Mouse (Mus musculus) neural tube, embryonic 10.5 days (tissue): ENCODE data around the gene Rps21.

Source experiments
- DNase-seq: peaks from one replicate; pipeline ENCODE4 v3.0.0-alpha.2; 2017; ENCODE audit warnings: low spot score; ENCODE audit errors: extremely low spot score

Gene Rps21

DNA sequence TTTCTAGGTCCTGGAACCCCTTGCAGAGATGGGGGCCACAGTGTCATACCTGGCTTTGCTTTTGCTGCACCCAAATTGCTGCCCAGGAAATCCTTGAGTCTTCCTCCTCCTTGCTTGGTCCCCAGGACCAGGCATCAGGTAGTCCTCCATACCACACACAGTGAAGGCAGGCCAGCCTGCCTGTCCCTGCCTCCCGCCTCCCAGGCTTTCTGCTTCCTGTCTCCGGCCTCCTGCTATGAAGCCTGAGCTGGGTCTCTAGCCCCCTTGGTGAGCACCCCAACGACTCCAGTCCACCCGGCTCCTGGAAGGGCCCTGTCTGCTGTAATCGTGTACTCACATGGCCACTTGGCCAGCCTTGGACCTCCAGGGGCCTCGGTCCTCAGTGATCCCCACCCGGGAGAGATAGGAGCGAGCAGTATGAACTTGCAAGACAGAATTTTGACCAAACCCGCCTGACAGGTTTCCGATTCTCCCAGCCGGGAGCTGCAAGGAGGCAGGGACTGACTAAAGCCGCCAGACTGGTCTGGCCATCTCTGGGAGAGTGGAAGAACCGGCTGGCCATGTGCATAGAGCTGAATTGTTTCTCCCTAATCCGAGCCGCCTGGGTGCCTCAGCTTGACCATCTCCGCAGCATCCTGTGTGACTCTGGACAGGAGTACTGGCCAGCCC, 32.4 kb downstream of the Rps21 start, which contains the start of gene Rbbp8nl:
Gene Rbbp8nl (minus strand): TSS at position 440 of the 669 bp plus-strand sequence.
- DNase-seq, result no peak

DNA sequence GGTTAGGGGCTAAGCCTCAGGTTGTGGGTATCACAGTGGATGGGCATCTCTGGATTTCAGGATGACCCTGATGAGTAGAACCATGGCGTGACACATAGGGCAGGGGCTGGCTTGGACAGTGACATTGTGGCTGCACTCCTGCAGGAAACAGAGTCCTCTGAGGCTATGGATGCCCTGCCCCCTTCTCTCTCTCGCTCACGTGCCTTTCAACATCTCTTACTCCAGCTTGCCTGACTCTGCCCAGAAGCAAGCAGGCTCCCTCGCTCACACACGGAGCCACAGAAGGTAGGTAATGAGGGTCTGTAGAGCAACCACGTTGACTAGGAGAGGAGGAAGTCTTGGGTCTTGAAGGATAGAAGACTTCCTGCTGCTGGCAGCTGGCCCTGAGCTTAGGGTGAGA, 33.3 kb downstream of the Rps21 start:
- DNase-seq, result no peak

DNA sequence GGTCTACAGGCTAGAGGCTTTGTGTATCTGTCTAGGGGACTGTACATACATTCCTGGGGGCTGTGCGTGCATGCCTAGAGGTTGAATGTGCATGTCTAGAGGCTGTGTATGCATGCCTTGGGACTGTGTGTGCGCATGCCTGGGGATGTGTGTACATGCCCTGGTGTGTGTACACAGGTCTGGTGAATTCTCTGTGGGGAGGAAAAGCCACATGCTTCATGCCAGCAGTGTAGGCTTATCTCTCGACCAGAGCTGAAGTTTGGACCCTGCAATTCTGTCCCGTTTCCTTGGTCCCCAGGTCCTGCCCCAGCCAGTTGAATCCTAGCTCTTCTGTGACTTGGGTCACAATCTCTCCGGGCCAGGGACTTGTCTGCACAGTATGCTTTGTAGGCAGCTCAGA, 34.4 kb downstream of the Rps21 start:
- DNase-seq, result no peak

DNA sequence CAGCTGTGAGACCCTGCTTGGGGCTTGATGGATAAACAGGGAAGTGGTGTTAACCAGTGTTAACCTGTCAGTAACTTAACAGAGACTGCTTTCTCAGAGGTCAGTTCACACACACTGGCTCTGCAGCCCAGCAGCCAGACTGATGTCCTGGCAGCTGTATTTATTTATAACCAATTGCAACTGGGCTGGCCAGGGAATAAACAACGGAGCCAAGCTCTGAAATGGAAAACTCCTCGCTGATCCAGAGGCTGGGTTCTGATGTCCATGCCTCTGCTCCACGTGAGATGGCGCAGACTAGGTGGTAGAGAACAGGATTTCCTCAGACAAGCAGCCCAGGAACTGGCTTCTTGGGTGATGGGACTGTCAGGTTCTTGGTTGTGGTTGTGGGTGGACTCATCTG, 34.8 kb downstream of the Rps21 start:
- DNase-seq, result no peak

DNA sequence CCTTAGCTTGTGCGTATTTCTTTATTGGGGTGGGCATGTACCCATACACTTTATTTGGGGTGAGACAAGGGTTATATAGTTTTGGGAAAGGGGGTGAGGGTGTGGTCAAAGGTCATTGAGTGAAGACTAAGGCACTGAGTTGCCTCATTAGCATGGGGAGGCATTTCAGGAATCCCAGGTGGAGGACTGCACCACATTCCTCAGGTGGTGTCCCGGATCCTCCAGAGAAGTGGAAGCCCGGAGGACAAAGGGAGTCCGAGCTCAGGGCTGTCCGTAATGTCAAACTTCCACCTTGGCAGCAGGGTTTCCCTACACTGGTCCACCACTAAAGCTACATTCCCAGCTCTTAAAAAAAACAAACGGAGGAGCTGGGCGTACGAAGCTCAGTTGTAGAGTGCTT, 35.7 kb downstream of the Rps21 start:
- no peak for DNase-seq

DNA sequence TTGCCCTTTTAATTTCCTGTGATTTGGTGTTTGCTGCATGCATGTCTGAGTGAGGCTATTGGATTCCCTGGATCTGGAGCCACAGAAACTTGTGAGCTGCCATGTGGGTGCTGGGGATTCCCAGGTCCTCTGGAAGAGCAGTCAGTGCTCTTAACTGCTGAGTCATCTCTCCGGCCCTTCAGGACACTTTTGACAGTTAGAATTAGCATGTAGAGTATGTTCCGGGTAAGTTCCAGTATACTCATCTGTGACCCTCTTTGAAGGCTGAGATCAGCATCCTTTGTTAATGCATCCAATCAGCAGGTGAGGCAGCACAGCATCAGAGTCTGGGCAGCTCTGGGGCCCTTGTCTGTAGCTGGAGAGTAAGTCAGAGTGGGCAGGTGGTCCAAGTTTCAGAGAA, 43.1 kb downstream of the Rps21 start:
- DNase-seq, result no peak

DNA sequence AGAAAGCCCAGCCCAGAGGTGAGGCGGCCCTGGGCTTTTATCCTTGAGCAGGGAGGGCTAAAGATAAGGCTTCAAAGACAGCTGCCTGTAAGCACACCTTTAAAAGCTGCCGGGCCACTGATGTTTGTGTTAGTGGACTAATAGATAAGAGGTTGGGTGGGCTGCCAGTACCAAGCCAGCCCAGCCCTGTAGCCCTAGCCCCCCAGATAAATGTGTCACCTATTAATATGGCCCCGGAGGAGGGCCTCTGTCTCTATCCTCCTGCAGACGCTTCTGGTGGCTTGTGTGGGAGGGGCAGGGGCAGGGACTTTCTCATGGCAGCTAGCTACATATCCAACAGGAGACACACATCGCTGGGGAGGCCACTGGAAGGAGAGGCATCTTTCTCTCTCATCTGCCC, 43.6 kb downstream of the Rps21 start:
- no peak for DNase-seq

DNA sequence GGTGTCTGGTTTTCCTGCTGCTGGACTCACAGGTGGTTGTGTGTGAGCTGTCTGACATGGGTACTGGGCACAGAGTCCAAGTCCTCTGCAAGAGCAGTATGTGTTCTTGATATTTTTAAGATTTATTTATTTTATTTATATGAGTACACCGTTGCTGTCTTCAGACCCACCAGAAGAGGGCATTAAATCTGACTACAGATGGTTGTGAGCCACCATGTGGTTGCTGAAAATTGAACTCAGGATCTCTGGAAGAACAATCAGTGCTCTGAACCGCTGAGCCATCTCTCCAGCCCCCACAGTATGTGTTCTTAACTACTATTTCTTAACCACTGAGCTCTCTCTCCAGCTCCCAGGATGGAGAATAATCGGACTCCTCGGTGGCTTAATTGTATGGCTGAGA, 45.0 kb downstream of the Rps21 start:
- no peak for DNase-seq

DNA sequence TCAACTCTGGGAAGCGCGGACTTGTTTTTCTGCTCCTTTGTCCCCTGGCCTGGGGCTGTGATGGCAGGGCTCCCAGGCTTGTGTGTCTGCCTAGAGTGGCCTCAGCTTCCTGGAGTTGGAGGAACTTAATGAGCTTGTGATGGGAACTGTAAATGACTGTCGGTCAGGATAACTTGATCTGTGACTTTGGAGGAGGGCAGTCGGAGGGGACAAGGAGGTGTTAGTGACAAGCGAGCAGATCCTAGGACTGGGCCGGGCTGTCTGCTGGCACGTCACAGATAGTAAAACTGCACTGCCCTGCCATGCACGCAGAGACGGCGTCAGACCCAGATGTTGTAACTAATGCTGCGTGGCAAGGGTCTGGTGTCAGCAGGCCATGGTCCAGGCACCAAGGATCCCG, 46.3 kb downstream of the Rps21 start:
- no peak for DNase-seq

DNA sequence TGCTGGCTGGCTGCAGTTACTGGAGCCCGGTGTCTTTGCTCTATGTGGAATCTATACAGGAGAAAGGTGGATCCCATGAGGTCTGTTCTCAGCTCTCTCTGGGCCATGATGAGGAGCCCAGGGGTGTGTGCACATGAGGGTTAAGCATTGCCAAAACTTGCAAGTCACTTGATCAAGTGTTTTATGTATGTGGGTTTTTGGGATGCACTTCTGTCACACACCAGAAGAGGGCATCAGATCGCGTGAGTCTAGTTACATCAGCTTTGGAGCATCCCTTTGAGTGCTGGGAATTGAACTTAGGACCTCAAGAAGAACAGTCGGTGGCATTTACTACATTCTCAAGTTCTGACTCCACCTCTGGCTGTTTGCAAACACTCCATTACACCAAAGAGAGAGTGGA, 47.4 kb downstream of the Rps21 start:
- DNase-seq, result no peak

DNA sequence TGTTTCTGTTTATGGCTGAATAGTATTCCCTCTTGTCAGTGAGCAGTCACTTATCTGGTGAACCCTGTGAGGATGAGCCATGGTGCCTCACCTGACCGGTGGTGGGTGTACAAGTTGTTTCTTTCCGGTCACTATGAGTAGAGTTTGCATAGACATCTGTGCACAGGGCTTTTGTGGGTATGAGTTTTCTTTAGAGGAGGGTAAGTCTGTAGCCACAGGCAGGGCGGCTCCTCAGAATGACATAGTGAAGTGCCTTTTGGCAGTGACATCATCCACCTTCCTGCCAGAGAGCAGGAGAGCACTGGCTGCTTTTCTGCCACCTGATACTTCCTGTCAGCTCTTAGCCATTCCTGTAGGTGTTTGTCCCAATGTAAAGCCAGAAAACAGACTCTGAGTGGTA, 48.3 kb downstream of the Rps21 start:
- DNase-seq, result no peak

DNA sequence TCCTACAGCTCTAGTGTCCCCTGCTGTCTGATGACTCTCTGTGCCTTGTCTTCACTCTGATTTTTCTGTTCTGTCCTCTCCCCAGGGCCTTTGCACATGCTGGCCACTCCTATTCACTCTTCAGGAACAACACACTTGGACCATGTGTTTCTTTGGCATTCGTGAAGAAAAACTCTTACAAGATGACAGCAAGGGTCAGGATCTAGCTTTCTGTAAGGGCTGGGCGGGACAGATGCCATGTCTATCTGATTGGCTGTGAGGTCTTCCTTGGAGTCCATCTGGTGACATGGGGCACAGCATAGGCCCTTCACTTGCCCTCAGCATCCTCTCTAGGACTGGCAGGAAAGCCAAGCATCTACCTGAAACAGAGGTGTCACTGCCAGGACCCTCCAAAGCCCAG, 48.8 kb downstream of the Rps21 start:
- no peak for DNase-seq

DNA sequence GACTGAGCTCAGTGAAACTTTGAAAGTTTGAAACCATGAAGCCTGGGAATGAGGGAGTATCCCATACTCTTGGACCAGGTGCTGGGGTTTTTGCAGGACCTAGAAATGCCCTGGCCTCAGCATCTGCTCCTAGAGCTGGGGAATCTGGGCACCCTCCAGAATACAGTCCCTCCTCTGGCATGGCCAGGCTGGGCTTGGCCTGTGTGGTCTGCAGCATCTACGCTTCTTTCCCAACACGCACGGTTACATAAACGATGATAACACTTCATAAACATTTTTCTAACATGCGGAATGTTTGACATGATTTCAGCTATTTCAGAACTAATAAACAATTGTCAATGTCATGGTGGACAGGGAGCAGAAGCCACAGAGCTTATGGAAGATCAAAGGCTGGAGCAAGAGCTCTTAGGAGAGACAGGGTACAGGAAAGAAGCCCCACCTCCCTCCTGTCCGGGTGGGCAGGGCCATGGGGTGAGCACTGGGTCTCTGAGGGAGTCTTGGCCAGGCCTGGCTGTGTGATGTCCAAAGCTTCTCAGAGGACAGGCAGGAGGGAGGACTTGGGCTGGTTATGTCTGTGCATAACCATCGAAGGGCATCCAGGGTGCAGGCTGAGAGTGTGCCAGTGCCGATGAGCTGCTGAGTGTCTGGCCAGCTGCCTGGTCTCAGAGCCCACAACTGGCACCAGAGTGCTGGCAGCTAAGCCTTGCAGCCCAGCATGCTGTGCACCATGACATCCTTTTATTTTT, 49.4 kb downstream of the Rps21 start:
- no peak for DNase-seq

DNA sequence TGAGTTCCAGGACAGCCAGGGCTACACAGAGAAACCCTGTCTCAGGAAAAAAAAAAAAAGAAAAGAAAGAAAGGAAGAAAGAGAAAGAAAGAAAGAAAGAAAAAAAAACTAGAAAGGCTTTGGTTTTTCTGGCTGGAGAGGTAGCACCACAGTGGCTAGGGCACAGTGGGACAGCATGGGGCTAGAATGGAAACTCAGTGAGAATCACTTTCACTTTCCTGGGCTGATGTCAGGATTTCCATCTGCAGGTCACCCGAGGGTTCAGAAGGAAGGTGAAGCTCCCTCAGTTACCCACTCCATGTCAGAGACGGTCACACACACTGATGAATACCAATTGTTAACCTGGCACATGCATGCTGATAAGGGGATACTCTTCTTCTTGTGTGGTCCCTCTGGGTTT, 50.5 kb downstream of the Rps21 start:
- DNase-seq, result no peak
